Mouse (Mus musculus): ENCODE measurements around the gene Epha3. TPM values are rescaled to one million over a fixed set of nuclear protein-coding genes. Genes with fewer than 3 reads are reported as not detected.

Gene Epha3
- polyA plus RNA-seq, 1 experiment from 2014 or later: 36.3 TPM

- ATAC-seq (ENCODE audit: low read depth): no peak
- no peaks in the 10 kb centered on the region for H3K9me3 ChIP-seq (ENCODE audit: control insufficient read depth, low read length)
- H3K4me3 ChIP-seq (ENCODE audit: low read length): no peak overlapping the region
- no peaks in the 10 kb centered on the region for H3K27me3 ChIP-seq (ENCODE audit: control insufficient read depth, insufficient read depth, low read depth, low read length)
- no peak overlapping the region for H3K9ac ChIP-seq (ENCODE audit: low read length)
- no peaks in the 10 kb centered on the region for H3K36me3 ChIP-seq (ENCODE audit: control insufficient read depth, insufficient read depth, low read length)
- no peaks in the 10 kb centered on the region for H3K4me1 ChIP-seq (replicated peaks; ENCODE audit: control insufficient read depth, insufficient read depth, low read length)
- H3K4me2 ChIP-seq (ENCODE audit: low read depth, low read length): no peak overlapping the region
- H3K27ac ChIP-seq (ENCODE audit: low read length): no peak overlapping the region
These were observed 217.4 kb downstream of the Epha3 start for GRCm38 (mm10) chr16:63646577-63646976.

- no peak overlapping the region for H3K9ac ChIP-seq (ENCODE audit: low read length)
- 44% methylated on average over 2 of the region's 2 CpGs for WGBS
- H3K27ac ChIP-seq (ENCODE audit: low read length): no peak overlapping the region
- ATAC-seq (ENCODE audit: low read depth): no peak
- H3K9me3 ChIP-seq (ENCODE audit: control insufficient read depth, low read length): no peaks in the 10 kb centered on the region
- no peak overlapping the region for H3K4me2 ChIP-seq (ENCODE audit: low read depth, low read length)
- no peaks in the 10 kb centered on the region for H3K36me3 ChIP-seq (ENCODE audit: control insufficient read depth, insufficient read depth, low read length)
- no peaks in the 10 kb centered on the region for H3K4me1 ChIP-seq (replicated peaks; ENCODE audit: control insufficient read depth, insufficient read depth, low read length)
- no peak overlapping the region for H3K4me3 ChIP-seq (ENCODE audit: low read length)
- H3K27me3 ChIP-seq (ENCODE audit: control insufficient read depth, insufficient read depth, low read depth, low read length): no peaks in the 10 kb centered on the region
These were observed 221.3 kb downstream of the Epha3 start for GRCm38 (mm10) chr16:63642641-63643040.

- Histone ChIP-seq H3K4me3 (ENCODE audit: low read length) (no peak overlapping the region), H3K4me2 (ENCODE audit: low read depth, low read length) (no peak overlapping the region), H3K4me1 (replicated peaks; ENCODE audit: control insufficient read depth, insufficient read depth, low read length) (no peaks in the 10 kb centered on the region), H3K9me3 (ENCODE audit: control insufficient read depth, low read length) (no peaks in the 10 kb centered on the region), H3K27me3 (ENCODE audit: control insufficient read depth, insufficient read depth, low read depth, low read length) (no peaks in the 10 kb centered on the region), H3K36me3 (ENCODE audit: control insufficient read depth, insufficient read depth, low read length) (no peaks in the 10 kb centered on the region), H3K9ac (ENCODE audit: low read length) (no peak overlapping the region), H3K27ac (ENCODE audit: low read length) (no peak overlapping the region)
- ATAC-seq (ENCODE audit: low read depth): no peak
- WGBS: 54% methylated on average over 3 of the region's 3 CpGs
These were observed 222.4 kb downstream of the Epha3 start for GRCm38 (mm10) chr16:63641603-63642002.

- Histone ChIP-seq H3K36me3 (ENCODE audit: control insufficient read depth, insufficient read depth, low read length) (no peaks in the 10 kb centered on the region), H3K4me3 (ENCODE audit: low read length) (no peak overlapping the region), H3K27me3 (ENCODE audit: control insufficient read depth, insufficient read depth, low read depth, low read length) (no peaks in the 10 kb centered on the region), H3K9me3 (ENCODE audit: control insufficient read depth, low read length) (no peaks in the 10 kb centered on the region), H3K4me2 (ENCODE audit: low read depth, low read length) (no peak overlapping the region), H3K27ac (ENCODE audit: low read length) (no peak overlapping the region), H3K9ac (ENCODE audit: low read length) (no peak overlapping the region), H3K4me1 (replicated peaks; ENCODE audit: control insufficient read depth, insufficient read depth, low read length) (no peaks in the 10 kb centered on the region)
- ATAC-seq (ENCODE audit: low read depth): no peak
- WGBS: 36% methylated on average over 6 of the region's 6 CpGs
These were observed 225.3 kb downstream of the Epha3 start for GRCm38 (mm10) chr16:63638701-63639100.

GRCm38 (mm10) chr16:63633748-63634166 is 230.2 kb downstream of the Epha3 start:
- Histone ChIP-seq H3K9me3 (ENCODE audit: control insufficient read depth, low read length) (no peaks in the 10 kb centered on the region), H3K27ac (ENCODE audit: low read length) (no peak overlapping the region), H3K36me3 (ENCODE audit: control insufficient read depth, insufficient read depth, low read length) (no peaks in the 10 kb centered on the region), H3K4me3 (ENCODE audit: low read length) (no peak overlapping the region), H3K9ac (ENCODE audit: low read length) (no peak overlapping the region), H3K27me3 (ENCODE audit: control insufficient read depth, insufficient read depth, low read depth, low read length) (no peaks in the 10 kb centered on the region), H3K4me1 (replicated peaks; ENCODE audit: control insufficient read depth, insufficient read depth, low read length) (no peaks in the 10 kb centered on the region), H3K4me2 (ENCODE audit: low read depth, low read length) (no peak overlapping the region)
- 89% methylated on average over 5 of the region's 5 CpGs for WGBS
- no peak for ATAC-seq (ENCODE audit: low read depth)

- Histone ChIP-seq H3K4me1 (replicated peaks; ENCODE audit: control insufficient read depth, insufficient read depth, low read length) (no peaks in the 10 kb centered on the region), H3K27ac (ENCODE audit: low read length) (no peak overlapping the region), H3K36me3 (ENCODE audit: control insufficient read depth, insufficient read depth, low read length) (no peaks in the 10 kb centered on the region), H3K9me3 (ENCODE audit: control insufficient read depth, low read length) (no peaks in the 10 kb centered on the region), H3K4me2 (ENCODE audit: low read depth, low read length) (no peak overlapping the region), H3K27me3 (ENCODE audit: control insufficient read depth, insufficient read depth, low read depth, low read length) (no peaks in the 10 kb centered on the region), H3K9ac (ENCODE audit: low read length) (no peak overlapping the region), H3K4me3 (ENCODE audit: low read length) (no peak overlapping the region)
- ATAC-seq (ENCODE audit: low read depth): no peak
These were observed 238.7 kb downstream of the Epha3 start for GRCm38 (mm10) chr16:63625229-63625628.

GRCm38 (mm10) chr16:63621845-63622244 is 242.1 kb downstream of the Epha3 start:
- no peaks in the 10 kb centered on the region for H3K4me1 ChIP-seq (replicated peaks; ENCODE audit: control insufficient read depth, insufficient read depth, low read length)
- no peak overlapping the region for H3K9ac ChIP-seq (ENCODE audit: low read length)
- WGBS: 74% methylated on average over 6 of the region's 6 CpGs
- no peak overlapping the region for H3K27ac ChIP-seq (ENCODE audit: low read length)
- no peaks in the 10 kb centered on the region for H3K27me3 ChIP-seq (ENCODE audit: control insufficient read depth, insufficient read depth, low read depth, low read length)
- no peaks in the 10 kb centered on the region for H3K36me3 ChIP-seq (ENCODE audit: control insufficient read depth, insufficient read depth, low read length)
- no peak overlapping the region for H3K4me2 ChIP-seq (ENCODE audit: low read depth, low read length)
- no peak overlapping the region for H3K4me3 ChIP-seq (ENCODE audit: low read length)
- no peaks in the 10 kb centered on the region for H3K9me3 ChIP-seq (ENCODE audit: control insufficient read depth, low read length)
- no peak for ATAC-seq (ENCODE audit: low read depth)

- Histone ChIP-seq H3K4me3 (ENCODE audit: low read length) (no peak overlapping the region), H3K4me1 (replicated peaks; ENCODE audit: control insufficient read depth, insufficient read depth, low read length) (no peaks in the 10 kb centered on the region), H3K4me2 (ENCODE audit: low read depth, low read length) (no peak overlapping the region), H3K9ac (ENCODE audit: low read length) (no peak overlapping the region), H3K27me3 (ENCODE audit: control insufficient read depth, insufficient read depth, low read depth, low read length) (no peaks in the 10 kb centered on the region), H3K9me3 (ENCODE audit: control insufficient read depth, low read length) (no peaks in the 10 kb centered on the region), H3K27ac (ENCODE audit: low read length) (no peak overlapping the region), H3K36me3 (ENCODE audit: control insufficient read depth, insufficient read depth, low read length) (no peaks in the 10 kb centered on the region)
- no peak for ATAC-seq (ENCODE audit: low read depth)
- 41% methylated on average over 3 of the region's 3 CpGs for WGBS
These were observed 248.6 kb downstream of the Epha3 start for GRCm38 (mm10) chr16:63615396-63615795.

GRCm38 (mm10) chr16:63613006-63613405 is 251.0 kb downstream of the Epha3 start:
- no peak overlapping the region for H3K9ac ChIP-seq (ENCODE audit: low read length)
- 0 out of 2 replicates have a peak, but pooled peaks have one; percentile 38 for ATAC-seq (ENCODE audit: low read depth)

GRCm38 (mm10) chr16:63600229-63600628 is 263.7 kb downstream of the Epha3 start:
- WGBS: 38% methylated on average over 3 of the region's 3 CpGs
- Histone ChIP-seq H3K4me2 (ENCODE audit: low read depth, low read length) (no peak overlapping the region), H3K9me3 (ENCODE audit: control insufficient read depth, low read length) (no peaks in the 10 kb centered on the region), H3K27me3 (ENCODE audit: control insufficient read depth, insufficient read depth, low read depth, low read length) (no peaks in the 10 kb centered on the region), H3K4me3 (ENCODE audit: low read length) (no peak overlapping the region), H3K9ac (ENCODE audit: low read length) (no peak overlapping the region), H3K36me3 (ENCODE audit: control insufficient read depth, insufficient read depth, low read length) (no peaks in the 10 kb centered on the region), H3K4me1 (replicated peaks; ENCODE audit: control insufficient read depth, insufficient read depth, low read length) (no peaks in the 10 kb centered on the region), H3K27ac (ENCODE audit: low read length) (no peak overlapping the region)
- no peak for ATAC-seq (ENCODE audit: low read depth)

More at GRCm38 (mm10) chr16:63613006-63613405, 251.0 kb downstream of the Epha3 start:
- Histone ChIP-seq H3K4me2 (ENCODE audit: low read depth, low read length) (no peak overlapping the region), H3K4me1 (replicated peaks; ENCODE audit: control insufficient read depth, insufficient read depth, low read length) (no peaks in the 10 kb centered on the region), H3K4me3 (ENCODE audit: low read length) (no peak overlapping the region), H3K9me3 (ENCODE audit: control insufficient read depth, low read length) (no peaks in the 10 kb centered on the region), H3K27me3 (ENCODE audit: control insufficient read depth, insufficient read depth, low read depth, low read length) (no peaks in the 10 kb centered on the region), H3K27ac (ENCODE audit: low read length) (no peak overlapping the region), H3K36me3 (ENCODE audit: control insufficient read depth, insufficient read depth, low read length) (no peaks in the 10 kb centered on the region)
- 50% methylated on average over 4 of the region's 4 CpGs for WGBS
